Mouse (Mus musculus): ENCODE data around the gene Meaf6.

Meaf6 gene

DNA sequence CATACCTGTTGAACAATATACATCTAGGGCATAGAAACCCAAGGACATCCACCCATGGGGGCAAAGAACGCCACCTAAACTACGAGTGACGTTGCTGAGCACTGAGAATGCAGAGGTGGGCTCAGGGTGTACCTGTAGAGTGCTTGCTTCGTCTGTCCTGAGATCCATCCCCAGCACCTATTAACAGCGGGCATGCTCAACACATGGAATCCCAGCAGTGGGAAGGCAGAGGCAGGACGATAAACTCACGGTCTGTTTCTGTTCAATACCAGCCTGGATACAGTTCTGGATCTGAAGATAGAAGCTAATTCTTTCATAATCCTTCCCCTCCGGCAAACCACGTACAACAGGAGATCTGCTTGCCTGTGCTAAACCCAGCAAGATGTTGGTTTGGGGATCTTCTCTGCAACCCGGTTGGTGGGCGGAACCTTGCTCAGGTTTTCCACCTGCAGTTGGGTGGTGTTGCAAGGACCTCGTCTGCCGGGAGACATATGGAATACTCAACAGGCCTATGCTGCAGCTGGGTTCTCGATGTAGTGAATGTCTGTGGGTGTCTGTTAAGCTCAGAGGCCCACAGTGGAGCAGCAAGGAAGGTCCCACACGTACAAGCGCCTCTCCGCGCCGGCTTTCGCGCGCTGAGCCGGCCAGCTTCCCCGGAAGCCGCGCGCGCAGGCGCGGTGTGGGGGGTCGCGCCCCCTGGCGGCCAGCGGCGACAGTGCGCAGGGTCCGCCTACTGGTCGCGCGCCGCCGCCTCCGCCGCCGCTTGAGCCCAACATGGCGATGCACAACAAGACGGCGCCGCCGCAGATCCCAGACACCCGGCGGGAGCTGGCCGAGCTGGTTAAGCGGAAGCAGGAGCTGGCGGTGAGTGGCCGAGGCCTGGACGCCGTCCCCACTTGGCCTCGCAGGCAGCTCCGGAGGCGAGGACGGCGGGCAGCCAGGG is at the start of gene Meaf6:
Gene Meaf6, plus strand, starts transcription at position 732 of the 943 bp plus-strand sequence.
- peak; percentile 84 to 95 for DNase-seq

GRCm38 (mm10) chr4:125044454-125044853 is 40.5 kb upstream of the Meaf6 start:
- DNase-seq, result no peak

- DNase-seq, result no peak
Observed at GRCm38 (mm10) chr4:125055385-125055784, 29.5 kb upstream of the Meaf6 start.

- DNase-seq, result no peak
Observed at GRCm38 (mm10) chr4:125056476-125056875, 28.5 kb upstream of the Meaf6 start.

- DNase-seq, result no peak
Observed at GRCm38 (mm10) chr4:125057273-125057672, 27.7 kb upstream of the Meaf6 start.

GRCm38 (mm10) chr4:125058033-125058432 is 26.9 kb upstream of the Meaf6 start:
- DNase-seq, result no peak

GRCm38 (mm10) chr4:125059025-125059424 is 25.9 kb upstream of the Meaf6 start:
- peak; percentile 23 to 45 for DNase-seq

GRCm38 (mm10) chr4:125063829-125064228 is 21.1 kb upstream of the Meaf6 start:
- DNase-seq, result no peak

GRCm38 (mm10) chr4:125065517-125066307 is 19.2 kb upstream of the Meaf6 start, which contains the start of gene Dnali1:
Gene Dnali1 (minus strand): TSS chr4:125065703.
- peak; percentile 40 to 62 for DNase-seq

DNA sequence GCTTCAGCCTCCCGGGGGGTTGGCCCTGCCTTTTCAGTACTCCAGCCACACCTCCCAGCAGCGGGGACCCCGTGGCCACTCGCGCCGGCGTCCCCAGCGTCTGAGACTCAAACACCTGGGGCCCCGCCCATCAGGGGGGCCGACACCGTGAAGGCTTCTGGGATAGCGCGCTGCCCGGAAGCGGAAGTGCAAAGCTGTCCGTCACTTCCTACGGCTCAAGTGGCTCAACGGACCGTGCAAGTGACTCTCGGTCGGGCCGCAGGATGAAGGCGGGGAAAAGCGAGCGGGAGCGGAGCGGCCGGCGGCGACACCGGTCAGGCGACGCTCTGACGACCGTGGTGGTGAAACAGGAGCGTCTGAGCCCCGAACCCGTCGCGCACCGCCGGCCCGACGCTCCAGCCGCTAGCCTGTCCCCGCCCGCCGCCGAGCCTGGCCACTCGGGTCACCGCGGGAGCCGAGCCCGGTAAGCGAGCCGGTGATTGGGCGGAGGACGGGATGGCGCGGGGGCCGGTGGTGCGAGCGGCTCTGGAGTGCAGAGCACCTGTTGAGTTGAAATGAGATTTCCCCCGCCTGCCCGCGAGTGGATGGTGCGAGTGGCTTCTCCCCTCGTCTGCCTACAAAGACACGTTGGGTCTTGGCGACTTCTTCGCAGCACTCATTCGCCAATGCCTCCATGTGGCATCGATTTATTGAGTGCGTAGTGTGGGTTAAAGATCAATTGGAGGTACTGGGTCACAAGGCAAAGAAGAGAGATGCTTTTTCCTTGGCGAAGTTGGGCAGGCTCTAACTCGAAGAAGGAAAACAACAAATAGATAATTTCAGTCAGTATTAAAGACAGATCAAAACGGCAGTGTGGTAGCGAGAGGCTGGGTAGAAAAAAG is 18.2 kb upstream of the Meaf6 start, which contains the start of gene Snip1:
Gene Snip1, plus strand, starts transcription at position 183 of the 881 bp plus-strand sequence.
- DNase-seq, result peak; percentile 89 to 95

GRCm38 (mm10) chr4:125077700-125078099 is 7.2 kb upstream of the Meaf6 start:
- DNase-seq, result no peak

DNA sequence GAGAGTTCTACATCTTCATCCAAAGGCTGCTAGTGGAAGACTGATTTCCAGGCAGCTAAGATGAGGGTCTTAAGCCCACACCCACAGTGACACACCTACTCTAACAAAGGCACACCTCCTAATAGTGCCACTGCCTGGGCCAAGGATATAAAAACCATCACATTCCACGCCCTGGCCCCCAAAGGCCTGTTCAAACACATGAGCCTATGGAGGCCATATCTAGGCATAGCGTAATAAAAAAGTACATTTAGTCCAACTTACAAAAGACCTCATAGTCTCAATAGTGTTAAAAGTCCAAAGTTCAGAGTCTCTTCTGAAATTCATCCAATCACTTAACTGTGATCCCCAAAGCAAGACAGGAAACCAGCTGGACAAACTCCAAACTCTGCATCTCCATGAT is 6.2 kb upstream of the Meaf6 start:
- no peak for DNase-seq

GRCm38 (mm10) chr4:125085346-125085841 is 460 bp downstream of the Meaf6 start:
- DNase-seq, result no peak

DNA sequence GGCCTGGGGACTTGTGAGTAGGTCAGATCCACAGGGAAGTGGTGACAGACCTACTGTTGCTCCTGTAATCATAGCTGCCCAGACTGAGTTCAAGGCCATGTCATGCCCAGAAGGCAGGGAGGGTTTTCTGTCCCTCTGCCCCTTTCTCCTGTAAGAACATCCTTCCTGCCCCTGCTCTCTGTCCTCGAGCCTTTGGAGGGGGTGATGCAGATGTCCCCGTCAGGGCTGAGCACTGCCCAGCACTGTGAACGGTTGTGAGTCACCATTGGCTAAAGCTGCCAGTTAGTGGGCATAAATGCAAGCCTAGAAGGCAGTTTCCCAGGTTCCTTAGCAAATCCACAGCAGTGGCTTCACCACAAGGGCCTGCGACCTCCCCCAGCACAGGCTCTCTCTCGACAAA is 8.1 kb downstream of the Meaf6 start:
- no peak for DNase-seq

- no peak for DNase-seq
Observed at GRCm38 (mm10) chr4:125096066-125096465, 11.1 kb downstream of the Meaf6 start.

- no peak for DNase-seq
Observed at GRCm38 (mm10) chr4:125097412-125097811, 12.5 kb downstream of the Meaf6 start.

GRCm38 (mm10) chr4:125099458-125099857 is 14.5 kb downstream of the Meaf6 start:
- DNase-seq, result peak; percentile 56 to 84

GRCm38 (mm10) chr4:125101334-125101733 is 16.4 kb downstream of the Meaf6 start:
- no peak for DNase-seq

- no peak for DNase-seq
Observed at GRCm38 (mm10) chr4:125105354-125105753, 20.4 kb downstream of the Meaf6 start.

GRCm38 (mm10) chr4:125114638-125115037 is 29.7 kb downstream of the Meaf6 start:
- DNase-seq, result peak; percentile 71 to 88

DNA sequence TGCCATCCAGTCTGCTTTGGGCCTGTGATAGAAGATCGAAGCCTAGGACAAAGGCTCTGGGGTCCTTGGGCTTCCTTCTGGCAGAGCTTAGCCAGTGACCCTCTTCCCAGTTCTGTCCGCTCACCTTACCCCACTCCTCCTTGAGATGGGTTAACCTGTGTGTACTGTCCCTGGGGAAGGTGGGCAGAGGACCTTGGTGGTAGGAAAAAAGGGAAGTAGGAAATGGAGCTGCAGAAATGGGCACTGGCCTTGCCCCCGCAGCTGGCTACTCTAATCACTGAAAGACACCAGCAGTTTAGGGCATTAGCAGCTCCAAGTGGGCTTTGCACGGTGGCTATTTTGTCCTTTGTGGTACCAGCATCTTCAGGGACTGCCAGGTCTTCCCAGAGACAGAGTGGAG is 30.1 kb downstream of the Meaf6 start:
- DNase-seq, result peak in 1 of 2 experiments; percentile 19

DNA sequence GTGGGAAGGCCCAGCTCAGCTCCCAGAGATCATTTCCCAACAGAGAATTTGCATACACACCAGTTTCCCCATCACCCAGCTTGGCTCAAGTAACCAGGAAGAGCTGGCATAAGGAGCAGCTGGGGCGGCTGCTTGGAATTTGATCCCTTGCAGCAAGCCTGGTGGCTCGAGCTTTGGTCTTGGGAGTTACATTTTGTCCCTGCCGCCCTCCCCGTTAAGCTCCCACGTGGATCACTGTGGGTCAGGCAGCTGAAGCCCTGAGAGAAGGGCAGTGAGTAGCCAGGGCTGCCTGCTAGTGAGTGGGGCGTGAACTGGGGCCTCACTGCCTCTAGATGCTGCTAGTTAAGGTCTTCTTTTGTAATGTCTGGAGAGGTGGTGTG is 30.8 kb downstream of the Meaf6 start:
- DNase-seq, result no peak
